Mouse (Mus musculus) left cerebral cortex, postnatal 4 days (tissue): ENCODE measurements around the gene Btbd11. TPM values are rescaled to one million over a fixed set of nuclear protein-coding genes. Genes with fewer than 3 reads are reported as not detected.

Source experiments
- DNase-seq: peaks from one replicate; pipeline ENCODE4 v3.0.0-alpha.2; 2022
- intact Hi-C: fragments of 180-260 bp; cut with DNase I; formaldehyde crosslinking; loops from one replicate; pipeline ENCODE4 v1.15.1; 2025
- total RNA-seq, 2 experiments: library from RNA; stranded (reverse); gene quantifications; 2 replicates each; pipeline ENCODE4 v1.2.3; 2021

The Btbd11 gene
- total RNA-seq, 2 experiments from 2014 or later, result 25.4 to 29.7 TPM

GRCm38 (mm10) chr10:85473265-85473664 lies 86.7 kb downstream of the Btbd11 start:
- intact Hi-C loops, result no loop called here
- no peak for DNase-seq

- DNase-seq, result peak; percentile 38
- intact Hi-C loops, result no loop called here
These were observed 87.3 kb downstream of the Btbd11 start for GRCm38 (mm10) chr10:85473871-85474270.

- DNase-seq, result no peak
- intact Hi-C loops, result no loop called here
These were observed 89.2 kb downstream of the Btbd11 start for GRCm38 (mm10) chr10:85475642-85476345.

- DNase-seq, result no peak
- intact Hi-C loops, result no loop called here
These were observed 93.5 kb downstream of the Btbd11 start for GRCm38 (mm10) chr10:85479959-85480625.

- DNase-seq, result no peak
These were observed 94.5 kb downstream of the Btbd11 start for GRCm38 (mm10) chr10:85481106-85481505.

GRCm38 (mm10) chr10:85482064-85482473 lies 95.5 kb downstream of the Btbd11 start:
- DNase-seq, result peak; percentile 45
- intact Hi-C loops, result no loop called here

More at GRCm38 (mm10) chr10:85481106-85481505, 94.5 kb downstream of the Btbd11 start:
- intact Hi-C loops, result no loop called here

GRCm38 (mm10) chr10:85482480-85482879 lies 95.9 kb downstream of the Btbd11 start:
- intact Hi-C loops, result no loop called here
- DNase-seq, result no peak

GRCm38 (mm10) chr10:85486456-85486855 lies 99.8 kb downstream of the Btbd11 start:
- intact Hi-C loops, result no loop called here
- no peak for DNase-seq

GRCm38 (mm10) chr10:85492583-85492982 lies 106.0 kb downstream of the Btbd11 start:
- intact Hi-C loops, result no loop called here
- DNase-seq, result no peak

- intact Hi-C loops, result no loop called here
- no peak for DNase-seq
These were observed 109.7 kb downstream of the Btbd11 start for GRCm38 (mm10) chr10:85496358-85496757.

GRCm38 (mm10) chr10:85496981-85497380 lies 110.4 kb downstream of the Btbd11 start:
- no peak for DNase-seq
- intact Hi-C loops, result no loop called here

- DNase-seq, result no peak
- intact Hi-C loops, result no loop called here
These were observed 111.3 kb downstream of the Btbd11 start for GRCm38 (mm10) chr10:85497931-85498330.

- intact Hi-C loops, result no loop called here
- DNase-seq, result no peak
These were observed 114.0 kb downstream of the Btbd11 start for GRCm38 (mm10) chr10:85500573-85501155.

GRCm38 (mm10) chr10:85501966-85502566 lies 115.5 kb downstream of the Btbd11 start:
- DNase-seq, result no peak
- intact Hi-C loops, result no loop called here

GRCm38 (mm10) chr10:85502656-85503055 lies 116.0 kb downstream of the Btbd11 start:
- intact Hi-C loops, result no loop called here
- no peak for DNase-seq

GRCm38 (mm10) chr10:85503453-85503852 lies 116.8 kb downstream of the Btbd11 start:
- intact Hi-C loops, result no loop called here

GRCm38 (mm10) chr10:85507270-85508050 lies 120.8 kb downstream of the Btbd11 start:
- no peak for DNase-seq
- intact Hi-C loops, result no loop called here

More at GRCm38 (mm10) chr10:85503453-85503852, 116.8 kb downstream of the Btbd11 start:
- no peak for DNase-seq

GRCm38 (mm10) chr10:85508193-85508794 lies 121.7 kb downstream of the Btbd11 start:
- intact Hi-C loops, result no loop called here
- DNase-seq, result peak; percentile 73

GRCm38 (mm10) chr10:85509000-85509399 lies 122.4 kb downstream of the Btbd11 start:
- DNase-seq, result no peak
- intact Hi-C loops, result no loop called here

- no peak for DNase-seq
- intact Hi-C loops, result no loop called here
These were observed 123.7 kb downstream of the Btbd11 start for GRCm38 (mm10) chr10:85510329-85510728.
